Mouse (Mus musculus) liver, adult 2 months (tissue): Measurements from ENCODE around the gene Bok. TPM values are rescaled to one million over a fixed set of nuclear protein-coding genes. Genes with fewer than 3 reads are reported as not detected.

Experiments used
- DNase-seq: peaks from one replicate; pipeline ENCODE4 v3.0.0-alpha.2; 2011; ENCODE audit warnings: low read depth, low spot score; ENCODE audit errors: extremely low read depth
- H3K27ac ChIP-seq: fragments of 200-500 bp; replicated peaks from 2 replicates; pipeline ENCODE4 v1.5.1; 2012; ENCODE audit warnings: low read depth, mild to moderate bottlenecking, control low read depth, inconsistent platforms, low read length; ENCODE audit not compliant: insufficient read depth
- H3K27me3 ChIP-seq: fragments of 200-500 bp; 2 replicates; pipeline ENCODE4 v1.6.1; 2012; ENCODE audit warnings: mild to moderate bottlenecking, moderate library complexity, low read length, inconsistent platforms; ENCODE audit not compliant: control insufficient read depth, insufficient read depth
- H3K36me3 ChIP-seq: fragments of 200-500 bp; 2 replicates; pipeline ENCODE4 v1.6.1; 2012; ENCODE audit warnings: low read length, inconsistent platforms; ENCODE audit not compliant: control insufficient read depth, insufficient read depth
- H3K4me1 ChIP-seq: fragments of 200-500 bp; 2 replicates; pipeline ENCODE4 v1.6.1; 2011; ENCODE audit warnings: low read length; ENCODE audit not compliant: control insufficient read depth, insufficient read depth
- H3K4me3 ChIP-seq: fragments of 200-500 bp; 2 replicates; pipeline ENCODE4 v1.5.1; 2011; ENCODE audit warnings: low read depth, mild to moderate bottlenecking, control low read depth, low read length, moderate library complexity; ENCODE audit not compliant: insufficient read depth
- H3K79me2 ChIP-seq: fragments of 200-500 bp; 2 replicates; pipeline ENCODE4 v1.6.1; 2012; ENCODE audit warnings: inconsistent platforms, mild to moderate bottlenecking, low read length, moderate library complexity; ENCODE audit not compliant: control insufficient read depth, insufficient read depth
- H3K9ac ChIP-seq: fragments of 200-500 bp; 2 replicates; pipeline ENCODE4 v1.6.1; 2012; ENCODE audit warnings: low read depth, mild to moderate bottlenecking, control low read depth, inconsistent platforms, low read length
- CTCF ChIP-seq: fragments of 200-500 bp; IDR thresholded peaks from 2 replicates; pipeline ENCODE4 v1.5.1; 2011; ENCODE audit warnings: low read depth, low read length, control low read depth
- POLR2A ChIP-seq: fragments of 200-500 bp; IDR thresholded peaks from 2 replicates; pipeline ENCODE4 v1.6.1; 2011; ENCODE audit warnings: low read length, control low read depth; ENCODE audit not compliant: insufficient read depth; ENCODE audit errors: extremely low read depth
- WGBS: fragments of 180-500 bp; shearing (Covaris S2); methylation state at CpG from one replicate; pipeline ENCODE4 v1.1.7; 2018; 5-methylcytosine and 5-hydroxymethylcytosine counted together
- polyA plus RNA-seq: library from polyadenylated mRNA; depleted of rRNA; stranded (reverse); fragments of >200 nt; gene quantifications from 2 replicates; pipeline ENCODE4 v1.2.3, GENCODE M21; 2012
- total RNA-seq: library from RNA; depleted of rRNA; stranded (reverse); fragments of >200 nt; gene quantifications from 2 replicates; pipeline ENCODE4 v1.2.3, GENCODE M21; 2014

Gene Bok
- total and polyA plus RNA-seq, 2 experiments, result 7.3 to 15.9 TPM

GRCm38 (mm10) chr1:93692773-93693172 is 7.3 kb downstream of the Bok start:
- WGBS, result 35% methylated on average over 9 of the region's 9 CpGs

GRCm38 (mm10) chr1:93693502-93693901 is 8.0 kb downstream of the Bok start:
- peak overlapping the region; percentile 85 for H3K27ac ChIP-seq
- TF ChIP-seq POLR2A, result no peak
- no peak for TF ChIP-seq CTCF
- WGBS, result 19% methylated on average over 3 of the region's 3 CpGs

More at GRCm38 (mm10) chr1:93692773-93693172, 7.3 kb downstream of the Bok start:
- TF ChIP-seq POLR2A (no peak), CTCF (no peak)
- no peaks in the 10 kb centered on the region for H3K27me3 ChIP-seq
- peak; percentile 83 for DNase-seq
- H3K4me1 ChIP-seq, result peaks cover 26% of the 10 kb centered on the region
- peaks cover 3% of the 10 kb centered on the region; the same call in 1 of the 2 replicates for H3K79me2 ChIP-seq
- no peaks in the 10 kb centered on the region for H3K36me3 ChIP-seq
- H3K9ac ChIP-seq, result no peak overlapping the region
- H3K4me3 ChIP-seq, result no peak overlapping the region
- H3K27ac ChIP-seq, result peak overlapping the region; percentile 17; the same call in 1 of the 2 replicates

DNA sequence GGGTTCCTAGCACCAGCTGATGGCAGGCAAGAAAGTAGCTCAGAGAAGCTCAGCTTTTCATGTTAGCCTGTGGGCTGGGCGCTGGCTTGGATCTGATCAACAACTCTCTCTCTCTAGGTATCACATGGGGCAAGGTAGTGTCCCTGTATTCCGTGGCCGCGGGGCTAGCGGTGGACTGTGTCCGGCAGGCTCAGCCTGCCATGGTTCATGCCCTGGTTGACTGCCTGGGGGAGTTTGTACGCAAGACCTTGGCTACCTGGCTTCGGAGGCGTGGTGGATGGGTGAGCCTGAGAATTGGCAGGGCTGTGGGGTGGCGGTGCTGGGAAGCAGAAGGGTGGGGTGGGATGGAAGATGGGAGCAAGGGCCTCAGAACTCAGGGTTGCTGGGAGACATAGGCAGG is 8.5 kb downstream of the Bok start:
- Histone ChIP-seq H3K9ac (0 out of 2 replicates have a peak overlapping the region, but pooled peaks have one; percentile 4), H3K27ac (peak overlapping the region; percentile 85), H3K4me1 (peaks cover 20% of the 10 kb centered on the region), H3K4me3 (peak overlapping the region; percentile 1), H3K36me3 (no peaks in the 10 kb centered on the region), H3K27me3 (no peaks in the 10 kb centered on the region), H3K79me2 (peaks cover 3% of the 10 kb centered on the region; the same call in 1 of the 2 replicates)
- peak; percentile 76 for DNase-seq
- 33% methylated on average over 10 of the region's 10 CpGs for WGBS
- TF ChIP-seq CTCF (0 out of 2 replicates have a peak, but pooled peaks have one; percentile 12), POLR2A (no peak)

More at GRCm38 (mm10) chr1:93693502-93693901, 8.0 kb downstream of the Bok start:
- H3K4me1 ChIP-seq, result peaks cover 22% of the 10 kb centered on the region
- H3K79me2 ChIP-seq, result peaks cover 3% of the 10 kb centered on the region; the same call in 1 of the 2 replicates
- no peaks in the 10 kb centered on the region for H3K27me3 ChIP-seq
- H3K4me3 ChIP-seq, result peak overlapping the region; percentile 1; the same call in 1 of the 2 replicates
- H3K36me3 ChIP-seq, result no peaks in the 10 kb centered on the region
- peak; percentile 95 for DNase-seq
- 0 out of 2 replicates have a peak overlapping the region, but pooled peaks have one; percentile 4 for H3K9ac ChIP-seq

DNA sequence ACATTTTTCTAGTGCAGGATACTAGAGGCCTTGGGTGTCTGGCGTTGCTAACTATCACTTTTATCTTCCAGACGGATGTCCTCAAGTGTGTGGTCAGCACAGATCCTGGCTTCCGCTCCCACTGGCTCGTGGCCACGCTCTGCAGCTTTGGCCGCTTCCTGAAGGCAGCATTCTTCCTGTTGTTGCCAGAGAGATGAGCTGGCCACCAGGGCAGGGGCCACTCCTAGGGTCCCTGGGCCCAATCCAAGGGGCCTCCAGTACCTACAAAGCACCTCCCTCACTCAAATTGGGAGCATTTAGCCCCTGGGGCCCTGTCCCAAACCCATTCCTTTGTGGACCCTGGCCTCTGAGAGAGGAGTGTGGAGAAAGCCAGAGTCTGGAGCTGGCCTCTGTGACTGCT is 9.5 kb downstream of the Bok start:
- WGBS, result 48% methylated on average over 6 of the region's 6 CpGs
- DNase-seq, result peak; percentile 53
- Histone ChIP-seq H3K4me1 (peaks cover 20% of the 10 kb centered on the region), H3K4me3 (no peak overlapping the region), H3K9ac (no peak overlapping the region), H3K27ac (peak overlapping the region; percentile 71), H3K36me3 (no peaks in the 10 kb centered on the region), H3K27me3 (no peaks in the 10 kb centered on the region), H3K79me2 (no peaks in the 10 kb centered on the region)
- TF ChIP-seq POLR2A (no peak), CTCF (no peak)

GRCm38 (mm10) chr1:93697317-93697716 is 11.9 kb downstream of the Bok start:
- TF ChIP-seq CTCF (no peak), POLR2A (no peak)
- Histone ChIP-seq H3K27me3 (no peaks in the 10 kb centered on the region), H3K4me1 (peaks cover 16% of the 10 kb centered on the region), H3K9ac (no peak overlapping the region), H3K27ac (0 out of 2 replicates have a peak overlapping the region, but pooled peaks have one; percentile 6), H3K79me2 (no peaks in the 10 kb centered on the region), H3K4me3 (no peak overlapping the region), H3K36me3 (no peaks in the 10 kb centered on the region)
- DNase-seq, result no peak
- 72% methylated on average over 3 of the region's 3 CpGs for WGBS

DNA sequence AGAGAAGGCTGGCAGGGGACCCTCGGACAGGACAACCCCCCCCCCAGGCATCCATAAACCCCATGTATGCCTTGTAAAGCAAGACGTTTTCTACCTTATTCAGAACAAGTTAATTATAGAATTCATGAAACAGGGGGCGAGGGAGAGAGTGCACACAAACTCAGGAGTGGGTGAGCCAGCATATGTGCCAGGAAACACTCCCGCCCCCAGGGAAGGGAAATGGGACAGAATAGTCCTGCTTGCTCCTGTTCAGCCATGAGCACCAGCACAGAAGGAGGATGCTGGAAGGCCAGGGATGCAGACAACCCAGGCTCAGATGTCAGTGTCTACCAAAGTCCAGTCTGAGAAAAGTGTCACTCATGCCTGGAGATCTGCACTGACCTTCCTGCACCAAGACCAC is 13.7 kb downstream of the Bok start:
- no peaks in the 10 kb centered on the region for H3K36me3 ChIP-seq
- H3K79me2 ChIP-seq, result no peaks in the 10 kb centered on the region
- TF ChIP-seq POLR2A, result no peak
- TF ChIP-seq CTCF, result no peak
- H3K27ac ChIP-seq, result no peak overlapping the region
- 88% methylated on average over 4 of the region's 4 CpGs for WGBS
- no peak overlapping the region for H3K4me3 ChIP-seq
- no peaks in the 10 kb centered on the region for H3K27me3 ChIP-seq
- peaks cover 5% of the 10 kb centered on the region; the same call in 1 of the 2 replicates for H3K4me1 ChIP-seq
- no peak overlapping the region for H3K9ac ChIP-seq
- no peak for DNase-seq
